Mouse (Mus musculus) hematopoietic stem cell, adult 5-6 weeks (primary cell): ENCODE measurements around the gene Ube2g1. TPM values are rescaled to one million over a fixed set of nuclear protein-coding genes. Genes with fewer than 3 reads are reported as not detected.

Experiments
- ATAC-seq, 2 experiments: fragments of 125-278 bp in 1 of 2; replicated peaks in 1 of 2; 2 replicates each; pipeline ENCODE4 v1.8.0; 2016 to 2017; ENCODE audit warnings: inconsistent platforms in 2 of 2, mild to moderate bottlenecking in 2 of 2, moderate number of reproducible peaks in 2 of 2, low read depth in 1 of 2, moderate TSS enrichment in 1 of 2; ENCODE audit not compliant: low FRiP score in 2 of 2, poor library complexity in 2 of 2, severe bottlenecking in 2 of 2, insufficient read depth in 1 of 2, low TSS enrichment in 1 of 2
- total RNA-seq: library from RNA; stranded (forward); fragments of 172-1452, 232-1000 nt; gene quantifications from 2 replicates; pipeline ENCODE4 v1.2.3, GENCODE M21; 2017

Ube2g1 gene
- total RNA-seq, 1 experiment from 2014 or later = 45.9 TPM

DNA sequence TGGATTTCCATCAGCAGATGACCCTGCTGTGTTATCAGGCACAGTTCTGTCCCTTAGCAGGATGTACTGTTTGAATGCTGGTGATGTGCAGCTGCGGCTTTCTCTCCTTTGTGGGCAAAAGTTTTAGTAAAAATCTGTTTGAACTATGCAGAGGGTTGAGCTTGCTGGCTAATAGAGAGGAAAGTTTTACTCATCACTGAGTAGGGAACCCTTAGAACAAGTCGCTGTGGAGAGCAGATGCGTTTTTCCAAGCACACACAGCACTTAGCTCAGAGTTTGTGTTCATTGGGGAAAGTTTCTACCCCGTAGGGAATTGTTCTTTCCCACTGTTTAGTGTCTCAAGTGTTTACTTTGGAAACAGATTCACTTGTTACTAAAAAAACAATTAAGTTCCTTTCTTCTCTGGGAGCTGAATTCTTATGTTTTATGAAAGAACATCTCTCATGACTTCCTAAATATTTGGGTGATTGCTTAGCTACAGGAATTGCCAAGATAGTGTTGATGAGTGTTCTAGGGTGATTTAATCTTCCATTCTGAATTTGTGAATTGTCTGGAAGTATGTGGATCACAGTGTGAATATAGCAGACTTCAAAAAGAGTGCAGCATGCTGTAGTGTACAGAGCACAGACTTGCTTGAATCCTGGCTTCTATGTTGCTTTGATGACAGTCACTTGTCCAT is 127.9 kb downstream of the Ube2g1 start:
- ATAC-seq = no peak

DNA sequence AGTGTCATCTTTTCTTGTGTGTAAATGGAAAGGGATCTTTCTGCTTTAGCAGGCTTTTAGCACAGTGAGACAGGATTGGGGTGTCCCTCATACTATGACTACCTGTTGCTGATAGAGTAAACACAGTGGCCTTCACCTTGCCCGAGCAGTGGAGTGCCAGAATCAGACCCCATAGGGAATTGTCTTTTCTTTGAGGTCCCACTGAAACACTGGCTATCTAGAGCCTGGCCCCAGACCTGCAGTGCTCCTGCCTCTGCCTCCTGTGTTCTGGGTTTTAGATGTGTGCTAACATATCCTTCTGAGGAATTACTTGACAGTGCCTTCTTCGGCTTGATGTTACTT is 128.4 kb downstream of the Ube2g1 start:
- no peak for ATAC-seq

Other genes starting within 250 kb of the Ube2g1 start
- not detected in 2 replicates for gene Tekt1, start 244.8 kb upstream of the Ube2g1 start, total RNA-seq
- 0.35 and 0.44 TPM in 2 replicates for gene Smtnl2, start 195.6 kb upstream of the Ube2g1 start, total RNA-seq
- not detected in 2 replicates for gene Ggt6, start 171.8 kb upstream of the Ube2g1 start, total RNA-seq
- gene Mybbp1a, start 165.9 kb upstream of the Ube2g1 start, total RNA-seq = 145 and 148 TPM in 2 replicates
- 87.2 and 89.3 TPM in 2 replicates for gene Spns2, start 117.4 kb upstream of the Ube2g1 start, total RNA-seq
- gene Spns3, start 56.8 kb upstream of the Ube2g1 start, total RNA-seq = 15.2 and 23.5 TPM in 2 replicates
- 35.7 and 45.1 TPM in 2 replicates for gene Ankfy1, start 82.7 kb downstream of the Ube2g1 start, total RNA-seq
- 4.9 and 7.2 TPM in 2 replicates for gene Cyb5d2, start 188.9 kb downstream of the Ube2g1 start, total RNA-seq
- 29.7 and 36.1 TPM in 2 replicates for gene Zzef1, start 188.9 kb downstream of the Ube2g1 start, total RNA-seq